Mouse (Mus musculus): Measurements from ENCODE around the gene Cdk11b.

DNA sequence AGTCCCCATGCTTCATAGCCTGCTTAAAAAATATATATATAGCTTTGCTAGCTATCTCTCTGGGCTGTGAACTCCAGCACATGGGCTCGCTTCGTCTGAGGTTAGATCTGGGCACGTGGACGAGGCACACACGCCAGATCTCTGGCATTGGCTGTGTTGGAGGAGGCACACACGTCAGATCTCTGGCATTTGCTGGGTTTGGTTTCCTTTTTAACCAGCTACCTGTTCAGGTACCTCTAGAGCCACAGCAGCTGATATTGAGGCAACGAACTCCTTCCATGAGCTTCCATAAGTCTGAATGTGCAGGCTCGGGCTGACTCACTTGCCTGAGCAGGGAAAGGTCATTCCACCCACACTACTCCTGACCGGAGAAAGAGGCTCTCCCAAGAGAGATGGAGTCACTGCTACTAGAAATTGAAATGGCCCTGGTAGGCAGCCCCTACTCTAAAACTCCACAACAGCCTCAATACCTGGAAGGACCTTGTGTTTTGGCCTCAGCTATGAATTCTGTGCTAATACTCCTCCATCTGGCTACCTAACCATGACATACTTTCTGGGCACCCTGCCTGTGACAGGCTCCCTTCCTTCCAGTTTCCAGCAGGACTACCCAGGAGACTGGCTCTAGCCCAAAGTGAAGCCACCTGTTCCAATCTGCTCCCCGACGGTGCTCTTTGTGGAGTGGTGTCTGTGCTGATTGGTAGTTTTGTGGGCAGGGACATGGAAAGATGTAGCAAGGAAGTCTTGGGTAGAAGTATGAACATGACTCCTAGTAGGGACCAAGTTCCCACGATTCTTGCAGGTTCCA lies 66.1 kb downstream of the Cdk11b start:
- TF ChIP-seq CTCF (IDR thresholded peaks at IDR 0.05; ENCODE audit: low read depth, low read length) (no peak), POLR2A (IDR thresholded peaks at IDR 0.05; ENCODE audit: borderline replicate concordance, low read depth, low read length) (no peak)

Data from bone marrow macrophage, adult 2 months (primary cell).